Mouse (Mus musculus) limb, embryonic 10.5 days (tissue): ENCODE results near the gene Pdzd9. TPM values are rescaled to one million over a fixed set of nuclear protein-coding genes. Genes with fewer than 3 reads are reported as not detected.

ENCODE experiments used
- DNase-seq: peaks from one replicate; pipeline ENCODE4 v3.0.0-alpha.2; 2017; ENCODE audit warnings: low spot score
- H3K27ac ChIP-seq: fragments of 300-500 bp; sonication (generic); 2 replicates; pipeline ENCODE4 v1.5.1; 2016; ENCODE audit warnings: mild to moderate bottlenecking
- H3K27me3 ChIP-seq: fragments of 300-500 bp; sonication (generic); 2 replicates; pipeline ENCODE4 v1.6.1; 2016; ENCODE audit warnings: low read depth, mild to moderate bottlenecking; ENCODE audit not compliant: poor library complexity, severe bottlenecking
- H3K36me3 ChIP-seq: fragments of 300-500 bp; sonication (generic); 2 replicates; pipeline ENCODE4 v1.6.1; 2016; ENCODE audit warnings: mild to moderate bottlenecking, moderate library complexity
- H3K4me1 ChIP-seq: fragments of 300-500 bp; sonication (generic); 2 replicates; pipeline ENCODE4 v1.6.1; 2016
- H3K4me3 ChIP-seq: fragments of 300-500 bp; sonication (generic); 2 replicates; pipeline ENCODE4 v1.5.1; 2016; ENCODE audit warnings: mild to moderate bottlenecking, moderate library complexity
- H3K9me3 ChIP-seq: fragments of 300-500 bp; sonication (generic); replicated peaks from 2 replicates; pipeline ENCODE4 v1.6.1; 2016; ENCODE audit warnings: mild to moderate bottlenecking
- WGBS: fragments of 180-500 bp; shearing (Covaris S2); methylation state at CpG from one replicate; pipeline ENCODE4 v1.1.7; 2016; 5-methylcytosine and 5-hydroxymethylcytosine counted together
- polyA plus RNA-seq: library from polyadenylated mRNA; unstranded; fragments of >200 nt; fragmentation: Nextera tagmentation; extraction: Ambion mirVana; gene quantifications from 2 replicates; pipeline ENCODE4 v1.2.1, GENCODE M21; 2016

The Pdzd9 gene
- polyA plus RNA-seq, 1 experiment from 2014 or later: 0.46 TPM

DNA sequence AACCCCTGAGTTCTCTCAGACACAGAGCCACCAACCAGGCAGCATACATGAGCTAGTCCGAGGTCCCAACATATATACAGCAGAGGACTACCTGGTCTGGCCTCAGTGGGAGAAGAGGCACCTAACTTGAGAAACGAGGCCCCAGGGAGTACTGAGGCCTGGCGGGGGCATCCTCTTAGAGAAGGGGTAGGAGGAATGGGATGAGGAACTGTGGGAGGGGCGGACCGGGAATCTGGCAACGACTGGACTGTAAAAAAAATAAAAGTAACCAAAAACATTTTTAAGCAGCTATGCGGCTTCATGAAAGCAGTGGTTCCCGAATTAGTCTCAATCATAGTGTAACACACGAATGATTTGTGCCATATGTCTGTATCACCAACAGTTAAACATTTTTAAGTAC, 35.8 kb downstream of the Pdzd9 start:
- WGBS: 10% methylated on average over 9 of the region's 9 CpGs

DNA sequence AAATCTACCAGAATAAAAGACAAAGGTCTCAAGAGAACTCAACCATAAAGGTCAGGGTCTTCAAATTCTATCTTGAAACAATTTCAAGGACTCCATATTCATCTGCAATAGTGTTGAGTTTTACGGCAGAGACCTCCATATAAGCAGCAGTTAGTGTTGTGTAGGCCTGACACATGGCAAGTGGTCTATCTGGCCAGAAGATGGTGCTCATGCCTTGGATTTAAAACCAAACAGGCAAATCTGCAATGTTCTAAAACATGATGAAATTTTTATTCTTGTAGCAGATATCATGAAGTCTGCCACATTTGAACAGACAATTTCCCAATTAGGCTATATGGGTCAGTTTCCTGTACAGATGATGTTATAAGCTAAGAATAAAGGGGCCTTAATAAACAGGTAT, 37.6 kb downstream of the Pdzd9 start:
- no peak overlapping the region for H3K4me3 ChIP-seq
- no peaks in the 10 kb centered on the region for H3K27me3 ChIP-seq
- peaks cover 2% of the 10 kb centered on the region for H3K36me3 ChIP-seq
- no peak overlapping the region for H3K27ac ChIP-seq
- DNase-seq: no peak
- H3K9me3 ChIP-seq: no peaks in the 10 kb centered on the region
- 88% methylated on average over 1 of the region's 1 CpGs for WGBS
- H3K4me1 ChIP-seq: peaks cover 14% of the 10 kb centered on the region

More for the DNA sequence above, 35.8 kb downstream of the Pdzd9 start:
- H3K27me3 ChIP-seq: no peaks in the 10 kb centered on the region
- DNase-seq: peak; percentile 46
- H3K4me1 ChIP-seq: peaks cover 14% of the 10 kb centered on the region
- H3K9me3 ChIP-seq: no peaks in the 10 kb centered on the region
- peak overlapping the region; percentile 92 for H3K27ac ChIP-seq
- peaks cover 20% of the 10 kb centered on the region for H3K36me3 ChIP-seq
- peak overlapping the region; percentile 86 for H3K4me3 ChIP-seq

DNA sequence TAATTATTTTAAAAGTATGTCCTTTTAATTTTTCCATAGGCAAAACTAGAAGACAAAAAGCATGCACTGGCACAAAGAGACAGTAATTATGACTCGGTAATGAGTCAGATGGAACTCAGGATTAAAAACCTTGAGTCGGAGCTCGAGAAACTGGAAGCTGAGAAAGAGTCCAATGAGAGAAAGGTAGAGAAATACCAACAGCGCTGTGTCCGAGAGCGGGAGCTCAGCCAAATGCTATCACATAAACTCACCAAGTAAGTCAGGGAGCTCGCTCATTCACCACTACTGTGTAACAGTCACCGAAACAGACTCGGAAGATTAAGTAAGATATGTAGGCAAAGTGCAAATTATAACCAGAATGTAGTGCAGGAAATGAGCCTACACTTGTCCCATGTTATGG, 49.3 kb downstream of the Pdzd9 start:
- H3K27ac ChIP-seq: no peak overlapping the region
- WGBS: 93% methylated on average over 9 of the region's 9 CpGs
- no peak for DNase-seq

DNA sequence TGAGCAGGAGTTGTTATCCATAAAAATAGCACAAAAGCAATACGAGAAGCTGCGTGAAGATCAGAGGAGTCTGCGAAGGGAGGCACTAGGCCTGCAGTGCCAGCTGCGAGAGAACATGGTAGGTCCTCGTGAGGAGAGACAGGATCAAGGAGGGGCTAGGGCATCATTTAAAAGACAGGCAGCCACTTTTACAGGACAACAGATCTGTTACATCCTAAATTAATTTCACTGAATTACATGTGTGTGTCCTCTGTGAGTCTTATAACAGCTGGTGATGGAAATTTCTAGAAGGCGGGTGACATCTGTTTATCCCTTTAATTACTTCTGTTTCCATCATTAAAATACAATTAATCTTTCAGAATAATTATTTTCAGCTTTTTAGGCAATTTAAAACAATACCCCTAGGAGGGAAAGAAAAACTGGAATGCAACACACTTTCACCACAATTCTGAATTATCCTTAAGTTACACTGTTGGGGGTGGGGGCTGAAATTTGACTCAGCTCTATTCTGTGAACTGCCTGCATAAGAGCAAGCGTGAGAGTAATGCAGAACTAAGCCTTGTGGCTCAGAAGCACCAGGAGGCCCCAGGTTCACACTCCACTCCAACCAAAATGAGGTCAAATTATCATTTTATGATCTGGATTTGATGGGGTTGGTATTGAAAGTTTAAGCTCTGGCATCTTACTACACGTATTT, 49.9 kb downstream of the Pdzd9 start:
- no peaks in the 10 kb centered on the region for H3K9me3 ChIP-seq
- no peaks in the 10 kb centered on the region for H3K4me1 ChIP-seq
- no peak overlapping the region for H3K4me3 ChIP-seq
- WGBS: 76% methylated on average over 8 of the region's 8 CpGs
- no peak overlapping the region for H3K27ac ChIP-seq
- no peaks in the 10 kb centered on the region for H3K36me3 ChIP-seq
- no peaks in the 10 kb centered on the region for H3K27me3 ChIP-seq
- DNase-seq: no peak

More for the DNA sequence above, 49.3 kb downstream of the Pdzd9 start:
- Histone ChIP-seq H3K4me3 (no peak overlapping the region), H3K27me3 (no peaks in the 10 kb centered on the region), H3K36me3 (no peaks in the 10 kb centered on the region), H3K9me3 (no peaks in the 10 kb centered on the region), H3K4me1 (no peaks in the 10 kb centered on the region)

Other genes starting within 250 kb of the Pdzd9 start
- gene Uqcrc2, start 35.2 kb downstream of the Pdzd9 start, polyA plus RNA-seq: 187 and 190 TPM in 2 replicates
- gene Mosmo, start 7.3 kb upstream of the Pdzd9 start, polyA plus RNA-seq: 13.5 and 13.9 TPM in 2 replicates
- gene Vwa3a, start 69.0 kb upstream of the Pdzd9 start, polyA plus RNA-seq: 0.05 and 0.13 TPM in 2 replicates
- not detected in 2 replicates for gene Gm5737, start 142.0 kb upstream of the Pdzd9 start, polyA plus RNA-seq
- 21.3 and 23.5 TPM in 2 replicates for gene Eef2k, start 172.5 kb upstream of the Pdzd9 start, polyA plus RNA-seq
- 46.1 and 50.7 TPM in 2 replicates for gene Polr3e, start 247.4 kb upstream of the Pdzd9 start, polyA plus RNA-seq